Mouse (Mus musculus) retina, postnatal 1 day (tissue): ENCODE results near the gene Phf21b.
"Not testable (repeated sequence)": the region's sequence is repeated elsewhere in the genome, so short reads cannot be mapped to it uniquely, and the experiment has no call there.

Source experiments
- DNase-seq: peaks from one replicate; pipeline ENCODE4 v3.0.0-alpha.2; 2012

Phf21b gene

DNA sequence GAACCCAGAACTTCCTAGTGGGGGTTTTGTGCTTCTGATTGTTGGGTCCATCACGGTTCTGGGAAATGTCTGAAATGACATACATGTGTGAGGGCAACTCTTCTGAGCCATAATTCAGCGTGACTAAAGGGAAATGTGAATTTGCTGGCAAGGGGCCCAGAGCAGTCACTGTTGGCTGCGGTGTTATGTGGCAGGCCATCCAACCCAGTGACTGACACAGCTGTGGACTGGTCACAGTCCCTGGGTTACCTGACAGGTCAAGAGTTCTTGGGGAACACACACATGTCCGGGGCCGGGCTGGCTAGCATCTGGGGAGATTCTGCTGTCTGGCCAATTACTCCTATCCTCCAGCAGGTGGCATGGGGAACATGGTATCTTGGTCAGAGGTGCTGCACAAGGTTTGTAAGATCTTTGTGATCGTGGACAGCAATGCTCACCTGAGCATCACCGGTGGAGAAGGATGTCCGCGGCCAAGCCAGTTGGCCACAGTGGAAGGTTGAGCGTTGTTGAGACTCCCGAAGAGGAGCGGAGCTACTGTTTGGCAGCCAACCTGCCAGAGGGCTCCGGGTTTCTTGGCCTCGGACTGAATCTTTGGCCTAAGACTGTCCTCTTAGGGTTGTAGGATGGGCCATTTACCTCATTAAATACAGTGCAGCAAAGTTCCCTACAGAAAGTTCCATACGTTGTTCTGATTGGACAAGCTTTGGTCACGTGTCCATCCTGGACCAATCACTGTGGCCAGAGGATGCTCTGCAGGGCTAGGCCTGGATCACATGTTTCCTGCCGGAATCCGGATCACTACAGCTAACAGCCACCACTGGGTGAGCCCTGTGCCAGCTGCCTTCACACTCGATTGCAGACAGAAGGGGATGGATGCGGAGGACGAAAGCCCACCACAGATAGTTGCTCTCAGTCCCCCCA, 83.4 kb downstream of the Phf21b start:
- DNase-seq = peak; percentile 47

DNA sequence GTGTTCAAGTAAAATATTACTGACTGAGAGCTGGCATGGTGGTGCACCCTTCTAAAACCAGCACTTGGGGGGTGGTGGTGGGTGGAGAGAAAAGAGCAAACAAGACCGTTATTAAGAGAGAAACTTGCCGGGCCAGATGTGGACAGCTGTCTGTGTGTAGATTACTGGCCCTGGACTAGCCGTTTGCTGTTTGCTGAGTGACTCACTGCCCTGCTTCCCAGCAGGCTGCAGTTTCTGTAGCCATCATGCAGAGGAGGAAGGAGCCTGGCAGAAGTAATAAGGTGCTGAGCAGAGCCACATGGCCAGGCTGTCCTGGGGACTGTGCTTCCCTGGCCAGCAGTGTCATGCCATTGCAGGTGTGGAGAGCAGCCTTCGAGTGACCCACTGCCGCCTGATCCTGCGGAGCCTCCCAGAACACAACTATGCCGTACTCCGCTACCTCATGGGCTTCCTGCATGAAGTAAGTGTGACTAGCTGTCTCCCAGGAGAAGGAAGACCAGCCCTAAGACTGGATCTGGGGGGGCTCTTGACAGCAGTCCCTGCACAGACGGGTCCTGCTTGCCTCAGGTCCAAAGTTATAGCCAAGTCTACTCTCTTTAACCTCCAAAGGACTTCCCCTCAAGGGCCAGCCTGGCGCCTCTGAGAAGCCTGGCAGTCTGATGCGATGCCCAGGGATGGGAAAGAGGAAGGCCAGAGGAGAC, 86.1 kb downstream of the Phf21b start:
- no peak for DNase-seq

DNA sequence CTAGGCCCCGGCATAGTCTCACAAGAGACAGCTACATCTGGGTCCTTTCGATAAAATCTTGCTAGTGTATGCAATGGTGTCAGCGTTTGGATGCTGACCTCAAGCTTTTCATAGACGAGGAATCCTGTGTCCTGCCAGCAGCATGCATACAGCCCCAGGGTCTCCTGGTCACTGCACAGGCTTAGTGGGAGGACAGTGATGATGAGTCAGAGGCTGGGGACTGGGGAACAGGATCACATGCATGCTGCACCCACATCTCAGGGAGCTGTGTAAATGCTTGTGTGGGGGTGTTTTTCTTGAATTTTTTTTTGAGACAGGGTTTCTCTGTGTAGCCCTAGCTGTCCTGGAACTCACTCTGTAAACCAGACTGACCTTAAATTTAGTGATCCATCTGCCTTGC, 87.3 kb downstream of the Phf21b start:
- DNase-seq = not testable (repeated sequence)

DNA sequence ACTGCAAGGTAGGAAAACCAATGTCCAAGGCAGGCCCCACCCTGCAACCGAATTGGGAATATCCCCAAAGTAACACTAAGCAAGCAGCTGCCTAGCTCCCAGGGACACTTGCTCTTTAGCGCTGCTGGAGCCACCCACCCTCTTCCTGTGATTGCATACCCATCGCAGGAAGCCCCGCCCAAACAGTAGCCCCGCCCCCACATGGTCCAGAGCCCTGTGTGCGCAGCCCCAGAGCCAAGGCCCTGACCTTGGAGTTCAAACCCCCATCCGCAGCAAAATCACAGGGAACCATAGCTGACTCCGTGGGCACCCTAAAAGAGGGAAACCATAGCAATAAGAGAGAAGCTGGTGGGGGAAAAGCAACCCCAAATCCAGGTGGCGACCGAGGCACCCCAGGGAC, 89.2 kb downstream of the Phf21b start:
- DNase-seq = no peak

DNA sequence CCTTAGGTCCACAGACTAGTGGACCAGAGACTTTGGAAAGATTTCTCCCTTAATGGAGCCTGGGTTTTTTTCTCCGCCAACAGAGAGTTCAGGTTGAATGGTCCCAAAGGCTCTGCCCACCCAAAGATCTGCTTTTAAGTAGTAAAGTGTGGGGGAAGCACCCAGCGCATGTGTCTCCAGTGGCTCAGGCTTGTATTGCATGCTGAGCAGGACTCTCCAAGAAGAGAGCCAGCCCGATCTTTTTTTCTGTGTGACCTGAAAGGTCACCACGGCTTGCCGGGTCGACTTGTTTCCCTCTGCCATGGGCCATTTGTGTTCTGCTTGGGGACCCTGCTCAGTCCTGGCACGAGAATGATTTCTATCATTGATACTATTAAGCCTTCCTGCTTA, 92.4 kb downstream of the Phf21b start:
- peak; percentile 21 for DNase-seq

DNA sequence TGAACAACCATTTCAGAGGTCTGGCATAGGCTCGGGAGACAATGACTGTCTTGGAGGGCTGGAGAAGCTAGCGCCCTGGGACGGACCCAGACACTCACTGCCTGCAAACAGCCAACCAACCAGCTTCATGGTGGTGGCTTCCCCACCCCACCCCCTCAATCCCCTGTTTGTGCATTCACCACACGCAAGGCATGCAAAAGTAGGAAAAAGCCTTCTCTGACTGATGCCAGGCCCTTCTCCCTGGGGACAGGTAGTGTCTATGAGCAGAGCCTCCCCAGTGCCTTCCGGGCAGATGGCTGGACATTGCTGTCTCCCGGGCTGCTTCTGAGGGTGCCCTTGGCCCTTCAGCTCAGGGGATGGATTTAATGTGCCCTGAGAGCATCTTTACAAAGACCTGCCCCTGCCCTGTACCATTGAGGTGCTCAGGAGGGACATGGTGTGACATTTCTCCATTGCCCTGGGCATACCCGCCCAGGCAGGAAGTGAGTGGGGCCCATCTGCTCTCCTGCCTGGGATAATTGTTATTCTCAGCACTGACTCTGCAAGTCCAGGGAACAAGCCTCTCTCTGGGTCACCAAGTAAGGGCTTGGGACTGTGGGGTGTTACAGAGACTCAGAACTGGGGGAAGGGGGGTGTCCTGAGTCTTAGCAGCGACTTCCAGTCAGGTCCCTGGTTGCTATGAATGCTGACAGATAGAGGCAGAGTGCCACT, 93.0 kb downstream of the Phf21b start:
- no peak for DNase-seq

DNA sequence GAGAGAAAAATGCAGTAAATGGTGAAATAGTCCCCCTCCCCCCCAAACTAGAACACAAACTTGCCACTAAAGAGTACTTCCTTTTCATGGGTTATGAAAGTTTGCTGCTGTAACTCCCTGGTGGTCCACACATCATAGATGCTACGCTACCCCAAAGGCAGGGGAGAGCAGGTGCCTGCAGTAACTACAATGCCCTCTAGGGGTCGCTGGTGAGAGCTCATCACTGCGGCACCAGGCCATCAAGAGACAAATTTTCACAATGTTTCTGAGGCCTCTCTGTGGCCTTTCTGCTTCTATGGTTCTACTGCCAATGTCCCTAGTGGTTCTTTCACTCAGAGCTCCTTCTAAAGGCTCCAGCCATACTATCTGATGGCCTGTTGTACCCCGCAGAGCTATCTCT, 97.4 kb downstream of the Phf21b start:
- DNase-seq = peak; percentile 66

DNA sequence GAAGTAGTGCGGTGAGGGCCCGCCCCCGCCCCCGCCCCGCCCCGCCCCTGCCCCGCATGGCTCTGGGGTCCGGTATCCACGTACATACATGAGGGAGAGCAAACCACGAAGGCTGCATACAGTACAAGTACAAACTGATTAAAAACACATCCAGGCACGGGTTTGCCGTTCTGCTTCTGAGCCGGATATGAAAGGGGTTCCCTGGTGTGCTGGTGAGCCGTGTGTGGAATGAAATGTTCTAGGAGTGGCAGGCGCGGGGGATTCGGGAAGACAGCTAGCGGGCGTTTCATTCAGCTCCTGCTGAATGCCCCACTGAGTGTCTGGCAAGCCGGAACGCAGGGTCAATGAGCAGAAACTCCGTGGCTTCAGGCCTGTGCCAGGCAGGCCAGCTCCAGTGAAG, 99.4 kb downstream of the Phf21b start:
- peak; percentile 50 for DNase-seq

DNA sequence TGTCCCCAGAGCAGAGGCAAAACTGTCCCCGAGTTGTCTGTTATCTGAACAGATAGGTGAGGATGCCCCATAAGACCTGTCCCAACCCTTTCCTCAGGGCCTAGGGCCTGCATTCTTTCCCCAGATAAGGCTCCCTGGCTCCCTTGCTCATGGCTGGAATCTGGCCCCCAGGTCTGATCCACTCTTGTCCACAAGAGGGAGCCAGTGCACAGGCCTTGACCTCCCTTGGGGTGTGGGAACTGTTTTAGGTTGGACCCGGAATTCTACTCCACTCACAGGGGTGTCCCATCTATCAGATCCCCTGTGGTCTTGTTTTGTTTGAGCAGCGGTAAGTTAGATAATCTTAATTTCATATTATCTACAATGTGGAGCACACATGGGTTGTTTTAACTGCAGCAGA, 100.9 kb downstream of the Phf21b start:
- DNase-seq = peak; percentile 81

DNA sequence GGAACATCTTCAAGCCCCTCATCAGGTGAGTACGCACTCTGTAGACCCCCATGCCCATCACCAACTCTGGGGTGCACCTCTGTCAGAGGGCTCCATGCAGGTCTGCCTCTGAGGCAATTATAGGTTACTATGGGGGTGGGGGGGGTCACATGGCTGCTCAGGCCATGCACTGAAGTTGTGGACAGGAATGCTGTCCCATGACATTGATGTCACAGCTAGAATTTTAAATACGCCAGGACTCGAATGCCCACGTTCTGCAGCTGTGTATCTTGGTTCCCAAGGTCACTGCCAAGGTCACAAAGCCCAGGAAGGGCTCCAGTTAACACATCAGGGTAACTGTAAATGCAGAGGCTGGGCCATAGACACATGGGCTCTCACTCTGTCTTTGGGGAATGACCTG, 110.0 kb downstream of the Phf21b start:
- no peak for DNase-seq

DNA sequence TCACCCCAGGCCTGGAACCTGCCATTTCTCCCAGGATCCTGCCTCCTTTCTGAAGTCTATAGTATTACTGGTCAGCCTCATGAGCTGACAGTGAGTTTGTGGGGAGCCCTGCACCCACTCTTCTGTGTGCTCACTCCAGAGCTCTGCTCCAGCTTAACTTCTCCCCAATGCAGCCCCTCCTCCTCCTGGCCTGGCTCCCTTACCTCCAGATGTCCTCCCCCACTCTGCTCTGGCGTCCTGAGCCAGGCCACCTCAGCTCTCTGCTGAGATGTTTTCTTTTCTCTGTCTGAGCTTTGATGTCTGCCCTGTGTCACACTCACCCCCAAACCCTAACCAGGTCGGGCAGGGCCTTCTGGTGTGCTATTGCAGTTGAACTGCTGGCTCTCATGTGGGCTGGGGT, 111.5 kb downstream of the Phf21b start:
- DNase-seq = no peak

DNA sequence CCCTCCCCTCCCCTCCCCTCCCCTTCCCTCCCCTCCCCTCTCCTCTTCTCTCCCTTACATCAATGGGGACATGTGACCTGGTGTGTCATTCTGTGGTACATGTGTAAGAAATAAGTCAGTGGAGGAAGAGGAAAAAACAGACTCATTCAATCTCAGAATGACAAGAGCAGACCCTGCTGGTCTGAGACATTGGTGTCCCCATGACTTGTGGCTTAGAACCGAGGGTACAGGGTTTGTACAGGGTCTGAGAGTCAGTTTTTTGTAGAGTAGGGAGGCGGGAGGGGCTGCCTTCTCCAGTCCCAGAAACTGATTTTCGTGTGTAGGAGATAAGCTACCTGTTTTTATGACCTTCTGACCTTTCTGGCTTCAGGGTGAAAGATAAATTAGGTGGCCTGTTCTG, 112.5 kb downstream of the Phf21b start:
- DNase-seq = no peak

DNA sequence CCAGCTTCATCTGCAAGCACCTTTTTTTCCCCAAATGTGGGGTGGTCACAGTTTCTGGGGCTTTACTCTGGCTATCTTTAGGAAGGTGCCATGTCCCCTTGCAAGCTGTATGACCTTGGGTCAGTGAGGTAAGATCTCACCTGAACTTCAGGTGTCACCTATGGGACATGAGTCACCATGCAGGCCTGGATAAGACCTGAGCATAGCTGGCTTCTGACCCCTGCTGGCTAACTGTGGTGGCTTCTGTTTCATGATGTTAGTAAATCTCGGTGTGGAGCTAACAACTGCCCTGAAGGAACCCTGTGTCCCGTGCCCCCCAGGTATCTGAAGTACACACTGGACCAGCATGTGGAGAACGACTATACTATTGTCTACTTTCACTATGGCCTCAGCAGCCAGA, 114.3 kb downstream of the Phf21b start:
- no peak for DNase-seq

DNA sequence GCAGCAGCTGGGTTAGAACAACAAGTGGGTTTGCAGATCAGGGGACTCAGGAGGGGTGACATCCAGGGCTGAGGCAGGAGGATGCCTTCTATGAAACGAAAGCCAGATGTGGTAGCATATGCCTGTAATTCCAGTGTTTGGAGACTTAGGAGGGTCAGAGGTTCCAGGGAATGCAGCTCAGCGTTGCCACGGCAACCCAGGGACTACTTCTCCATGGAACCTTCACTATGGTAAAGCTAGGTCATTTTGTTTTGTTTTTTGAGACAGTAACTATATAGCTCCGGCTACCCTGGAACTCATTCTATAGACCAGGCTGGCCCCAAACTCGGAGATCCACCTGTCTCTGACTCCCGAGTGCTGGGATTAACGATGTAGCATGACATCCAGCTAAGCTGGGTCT, 117.6 kb downstream of the Phf21b start:
- no peak for DNase-seq

DNA sequence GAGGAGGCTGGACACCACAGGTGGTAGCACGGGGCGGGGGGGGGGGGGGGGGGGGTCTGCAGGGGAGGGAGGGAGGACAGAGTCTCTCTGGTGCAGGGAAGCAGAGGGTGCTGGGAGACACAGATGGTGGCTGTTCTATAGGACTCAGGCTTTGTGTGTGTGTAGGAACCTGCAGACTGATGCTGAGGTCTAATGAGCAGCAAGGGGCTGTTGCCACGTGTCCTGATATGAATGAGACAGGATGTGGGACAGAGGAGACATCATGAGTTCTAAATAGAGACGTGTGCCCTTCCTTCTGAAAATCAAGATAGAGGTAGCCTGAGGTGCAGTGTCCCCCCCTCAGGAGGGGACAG, 118.9 kb downstream of the Phf21b start:
- DNase-seq = peak; percentile 27

DNA sequence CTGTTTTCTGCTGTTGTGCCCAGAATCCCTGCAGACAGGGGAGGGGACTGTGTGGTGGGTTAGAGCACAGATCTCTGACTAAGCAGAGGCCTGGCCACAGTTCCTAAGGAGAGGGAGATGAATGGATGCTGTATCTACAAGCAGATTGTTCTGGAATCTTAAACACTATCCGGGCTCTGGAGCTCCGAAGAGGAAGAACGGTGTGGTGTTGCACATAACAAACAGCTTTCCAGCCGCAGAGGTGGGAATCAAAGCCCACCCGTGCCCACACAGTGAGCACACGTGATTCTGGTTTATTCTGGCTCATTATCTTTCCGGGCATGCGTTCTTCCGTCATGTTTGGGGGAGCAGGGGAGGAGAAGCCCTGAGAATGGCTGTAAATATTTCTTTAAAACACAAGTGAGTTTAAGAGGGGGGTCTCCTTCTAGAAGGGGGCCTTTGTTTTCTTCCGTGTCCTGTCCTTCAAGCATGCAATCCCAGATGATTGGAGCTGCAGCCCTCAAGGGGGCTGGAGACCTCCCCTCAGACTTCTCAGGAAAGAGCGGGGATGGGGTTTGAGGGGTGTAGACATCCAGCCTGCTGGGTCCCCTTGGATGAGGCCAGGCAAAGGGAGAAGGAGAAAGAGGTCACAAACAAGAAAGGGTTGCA, 119.4 kb downstream of the Phf21b start:
- peak; percentile 24 for DNase-seq
